Mouse (Mus musculus): ENCODE measurements at regions not wholly inside any gene's neighbourhood (a gene's known extent, or its start where the extent isn't known, plus 50 kb on each side); places are given as distances from the start of the nearest gene placed in this dataset.

GRCm38 (mm10) chr2:166242786-166243521 lies 87.5 kb upstream of the Sulf2 start:
- TF ChIP-seq POLR2A (IDR thresholded peaks at IDR 0.05; ENCODE audit: insufficient read depth, low read depth, low read length) = no peak
- no peak for TF ChIP-seq EP300 (IDR thresholded peaks at IDR 0.05; ENCODE audit: insufficient read depth, low read depth, low read length)

All from heart, adult 2 months (tissue).